Mouse (Mus musculus): ENCODE measurements around the gene Zc3h12a. TPM values are rescaled to one million over a fixed set of nuclear protein-coding genes. Genes with fewer than 3 reads are reported as not detected.
A peak's percentile ranks its signal among the peaks of the same experiment; 100 is the strongest.

Gene Zc3h12a
- polyA plus RNA-seq, 2 experiments, result 0.39 to 0.79 TPM

DNA sequence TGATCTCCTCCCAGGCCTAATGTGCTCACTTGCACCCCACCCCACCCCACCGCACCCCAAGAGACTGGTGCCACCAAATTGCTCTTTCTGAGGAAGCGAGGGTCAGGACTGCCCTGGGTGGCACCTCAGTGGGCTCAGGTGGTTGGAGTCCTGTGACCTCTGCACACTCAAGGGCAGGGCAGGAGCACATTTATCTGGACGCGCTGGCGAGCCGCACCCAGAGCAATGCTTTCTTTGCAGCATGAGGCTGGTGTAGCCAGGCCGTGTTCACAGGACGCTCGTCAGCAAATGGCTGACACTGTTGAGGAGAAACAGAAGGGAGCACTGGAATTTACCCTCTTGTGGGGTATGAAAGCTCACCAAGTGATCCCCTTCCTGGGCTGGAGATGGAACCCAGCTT is 22.3 kb downstream of the Zc3h12a start:
- Histone ChIP-seq H3K4me2 (ENCODE audit: low read depth) (no peak overlapping the region), H3K36me3 (replicated peaks; ENCODE audit: control insufficient read depth, insufficient read depth, low read depth) (peaks cover 2% of the 10 kb centered on the region), H3K4me3 (ENCODE audit: insufficient read depth in 1 of 2, low read depth in 2 of 2, low read length in 2 of 2) (no peak overlapping the region), H3K9me3 (ENCODE audit: control insufficient read depth, low read length) (no peaks in the 10 kb centered on the region), H3K9ac (replicated peaks) (no peak overlapping the region), H3K4me1 (replicated peaks; ENCODE audit: control insufficient read depth in 2 of 2, insufficient read depth in 2 of 2, low read length in 1 of 2) (no peaks in the 10 kb centered on the region), H3K27ac (no peak overlapping the region), H3K27me3 (ENCODE audit: control insufficient read depth, insufficient read depth, low read length) (no peaks in the 10 kb centered on the region)
- WGBS (ENCODE audit: insufficient replicate concordance), result 80% methylated on average over 9 of the region's 9 CpGs
- TF ChIP-seq EP300 (IDR thresholded peaks at IDR 0.05; ENCODE audit: low read depth), result no peak
- no peak for TF ChIP-seq CTCF (IDR thresholded peaks at IDR 0.05; ENCODE audit: low read depth)
- DNase-seq (ENCODE audit: low read depth in 3 of 3, low spot score in 3 of 3), result no peak
- ATAC-seq (ENCODE audit: insufficient read depth), result no peak

DNA sequence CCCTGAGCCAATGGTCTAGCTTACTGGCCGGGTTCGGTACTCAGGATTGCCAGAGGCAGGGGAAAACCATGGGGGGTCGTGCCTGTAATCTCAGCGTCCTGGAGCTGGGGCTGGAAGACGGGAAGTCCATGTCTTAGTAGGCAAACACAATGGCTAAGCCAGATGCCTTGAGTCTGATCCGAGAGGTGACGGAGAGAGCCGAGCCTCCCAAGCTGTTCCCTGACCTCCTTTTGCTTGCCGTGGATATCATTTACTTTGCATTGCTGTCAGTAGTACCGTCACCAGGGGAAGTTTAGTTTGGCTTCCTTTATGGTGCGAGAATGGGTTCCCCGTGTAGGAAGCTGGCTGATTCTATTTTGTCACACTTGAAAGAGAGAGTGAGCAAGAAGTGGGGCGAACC is 26.3 kb downstream of the Zc3h12a start:
- no peak overlapping the region for H3K9ac ChIP-seq (replicated peaks)

DNA sequence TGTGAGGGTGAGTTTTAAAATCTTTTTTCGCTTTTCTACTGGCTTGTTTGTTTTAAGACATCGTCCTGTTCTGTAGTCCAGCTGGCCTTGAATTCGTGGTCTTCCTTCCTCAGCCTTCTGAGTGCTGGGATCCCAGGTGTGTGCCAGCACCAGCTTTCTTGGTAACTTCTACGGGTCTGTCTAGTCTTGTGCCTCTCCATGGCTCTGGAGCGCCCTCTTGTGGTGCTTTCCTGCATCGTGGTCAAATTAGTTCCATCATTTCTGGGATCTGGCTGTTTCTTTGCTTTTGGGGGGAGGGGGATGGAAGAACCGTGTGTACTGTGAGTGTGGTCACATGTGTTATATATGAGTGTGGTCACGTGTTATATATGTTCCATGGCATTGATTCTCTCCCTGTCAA is 28.2 kb downstream of the Zc3h12a start:
- H3K36me3 ChIP-seq (replicated peaks; ENCODE audit: control insufficient read depth, insufficient read depth, low read depth), result peaks cover 2% of the 10 kb centered on the region; the same call in 1 of the 2 replicates
- no peak overlapping the region for H3K4me2 ChIP-seq (ENCODE audit: low read depth)
- H3K9me3 ChIP-seq (ENCODE audit: control insufficient read depth, low read length), result no peaks in the 10 kb centered on the region
- 9% methylated on average over 8 of the region's 8 CpGs for WGBS (ENCODE audit: insufficient replicate concordance)
- peak; percentile 54 to 66 (median 58) for DNase-seq (ENCODE audit: low read depth in 3 of 3, low spot score in 3 of 3)
- peak; percentile 99 for TF ChIP-seq CTCF (IDR thresholded peaks at IDR 0.05; ENCODE audit: low read depth)
- TF ChIP-seq EP300 (IDR thresholded peaks at IDR 0.05; ENCODE audit: low read depth), result no peak
- no peaks in the 10 kb centered on the region for H3K27me3 ChIP-seq (ENCODE audit: control insufficient read depth, insufficient read depth, low read length)
- H3K4me1 ChIP-seq (replicated peaks; ENCODE audit: control insufficient read depth in 2 of 2, insufficient read depth in 2 of 2, low read length in 1 of 2), result no peaks in the 10 kb centered on the region
- H3K27ac ChIP-seq, result no peak overlapping the region
- peak; percentile 61; the same call in 1 of the 2 replicates for ATAC-seq (ENCODE audit: insufficient read depth)
- no peak overlapping the region for H3K4me3 ChIP-seq (ENCODE audit: insufficient read depth in 1 of 2, low read depth in 2 of 2, low read length in 2 of 2)
- no peak overlapping the region for H3K9ac ChIP-seq (replicated peaks)

More for the DNA sequence above, 26.3 kb downstream of the Zc3h12a start:
- H3K36me3 ChIP-seq (replicated peaks; ENCODE audit: control insufficient read depth, insufficient read depth, low read depth), result peaks cover 2% of the 10 kb centered on the region
- H3K9me3 ChIP-seq (ENCODE audit: control insufficient read depth, low read length), result no peaks in the 10 kb centered on the region
- DNase-seq (ENCODE audit: low read depth in 3 of 3, low spot score in 3 of 3) (no peak), ATAC-seq (ENCODE audit: insufficient read depth) (no peak)
- no peaks in the 10 kb centered on the region for H3K4me1 ChIP-seq (replicated peaks; ENCODE audit: control insufficient read depth in 2 of 2, insufficient read depth in 2 of 2, low read length in 1 of 2)
- WGBS (ENCODE audit: insufficient replicate concordance), result 78% methylated on average over 13 of the region's 13 CpGs
- H3K4me2 ChIP-seq (ENCODE audit: low read depth), result no peak overlapping the region
- H3K27ac ChIP-seq, result no peak overlapping the region
- no peak overlapping the region for H3K4me3 ChIP-seq (ENCODE audit: insufficient read depth in 1 of 2, low read depth in 2 of 2, low read length in 2 of 2)
- TF ChIP-seq CTCF (IDR thresholded peaks at IDR 0.05; ENCODE audit: low read depth), result no peak
- TF ChIP-seq EP300 (IDR thresholded peaks at IDR 0.05; ENCODE audit: low read depth), result no peak
- no peaks in the 10 kb centered on the region for H3K27me3 ChIP-seq (ENCODE audit: control insufficient read depth, insufficient read depth, low read length)

DNA sequence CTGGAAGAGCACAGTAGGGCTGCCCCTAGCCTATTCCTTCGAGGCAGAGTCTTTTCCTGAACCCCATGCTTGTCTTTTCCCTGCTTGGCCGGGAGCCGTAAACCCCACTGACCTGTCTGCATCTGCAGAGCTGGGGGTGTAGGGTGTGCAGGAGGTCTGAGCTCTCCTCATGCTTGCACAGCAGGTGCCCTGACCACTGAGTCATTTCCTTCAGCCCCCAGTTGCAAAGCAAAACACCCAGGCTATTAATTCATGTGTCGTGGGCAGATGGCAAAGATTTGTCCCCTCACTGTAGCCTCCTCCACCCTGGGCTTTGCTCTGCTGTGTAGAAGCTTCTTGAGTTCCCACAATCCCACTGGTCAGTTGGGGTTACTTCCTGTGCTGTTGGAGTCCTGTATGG is 30.2 kb downstream of the Zc3h12a start:
- WGBS (ENCODE audit: insufficient replicate concordance), result 79% methylated on average over 4 of the region's 4 CpGs
- Histone ChIP-seq H3K4me3 (ENCODE audit: insufficient read depth in 1 of 2, low read depth in 2 of 2, low read length in 2 of 2) (no peak overlapping the region), H3K27ac (no peak overlapping the region), H3K4me1 (replicated peaks; ENCODE audit: control insufficient read depth in 2 of 2, insufficient read depth in 2 of 2, low read length in 1 of 2) (no peaks in the 10 kb centered on the region), H3K36me3 (replicated peaks; ENCODE audit: control insufficient read depth, insufficient read depth, low read depth) (no peaks in the 10 kb centered on the region), H3K4me2 (ENCODE audit: low read depth) (no peak overlapping the region), H3K9me3 (ENCODE audit: control insufficient read depth, low read length) (no peaks in the 10 kb centered on the region), H3K9ac (replicated peaks) (no peak overlapping the region), H3K27me3 (ENCODE audit: control insufficient read depth, insufficient read depth, low read length) (no peaks in the 10 kb centered on the region)
- ATAC-seq (ENCODE audit: insufficient read depth) (no peak), DNase-seq (ENCODE audit: low read depth in 3 of 3, low spot score in 3 of 3) (no peak)
- TF ChIP-seq CTCF (IDR thresholded peaks at IDR 0.05; ENCODE audit: low read depth) (no peak), EP300 (IDR thresholded peaks at IDR 0.05; ENCODE audit: low read depth) (no peak)

DNA sequence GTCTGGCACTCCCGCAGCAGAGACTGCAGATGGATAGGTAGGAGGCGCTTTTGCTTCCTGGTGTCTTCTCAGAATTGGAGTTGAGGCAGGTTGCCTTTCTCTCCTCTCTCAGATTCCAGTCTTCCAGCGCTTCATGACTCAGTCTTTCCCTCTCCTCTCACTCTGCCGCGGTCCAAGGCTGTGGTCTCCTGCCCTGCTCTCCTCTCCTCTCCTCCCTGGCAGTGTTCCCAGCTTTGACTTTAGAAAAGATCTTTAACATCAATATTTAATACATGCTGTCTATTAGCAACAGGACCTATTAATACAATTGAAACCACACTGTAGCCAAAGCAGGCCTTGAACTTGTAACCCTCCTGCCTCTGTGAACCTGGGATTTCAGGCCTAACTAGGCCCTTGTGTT is 31.6 kb downstream of the Zc3h12a start:
- Histone ChIP-seq H3K27me3 (ENCODE audit: control insufficient read depth, insufficient read depth, low read length) (no peaks in the 10 kb centered on the region), H3K4me3 (ENCODE audit: insufficient read depth in 1 of 2, low read depth in 2 of 2, low read length in 2 of 2) (no peak overlapping the region), H3K27ac (no peak overlapping the region), H3K9ac (replicated peaks) (no peak overlapping the region), H3K4me1 (replicated peaks; ENCODE audit: control insufficient read depth in 2 of 2, insufficient read depth in 2 of 2, low read length in 1 of 2) (no peaks in the 10 kb centered on the region), H3K4me2 (ENCODE audit: low read depth) (no peak overlapping the region), H3K9me3 (ENCODE audit: control insufficient read depth, low read length) (no peaks in the 10 kb centered on the region), H3K36me3 (replicated peaks; ENCODE audit: control insufficient read depth, insufficient read depth, low read depth) (no peaks in the 10 kb centered on the region)
- ATAC-seq (ENCODE audit: insufficient read depth) (no peak), DNase-seq (ENCODE audit: low read depth in 3 of 3, low spot score in 3 of 3) (no peak)
- no peak for TF ChIP-seq EP300 (IDR thresholded peaks at IDR 0.05; ENCODE audit: low read depth)
- TF ChIP-seq CTCF (IDR thresholded peaks at IDR 0.05; ENCODE audit: low read depth), result no peak
- WGBS (ENCODE audit: insufficient replicate concordance), result 92% methylated on average over 5 of the region's 5 CpGs

Data from liver, embryonic 14.5 days (tissue).